Mouse (Mus musculus) midbrain, embryonic 14.5 days (tissue): ENCODE measurements around the gene Polr2l. TPM values are rescaled to one million over a fixed set of nuclear protein-coding genes. Genes with fewer than 3 reads are reported as not detected.
A peak's percentile ranks its signal among the peaks of the same experiment; 100 is the strongest.

Source experiments
- ATAC-seq: fragments of 200-750 bp; cut with Nextera tagmentation; 2 replicates; pipeline ENCODE4 v1.8.0; 2017; ENCODE audit warnings: moderate number of reproducible peaks, moderate library complexity; ENCODE audit not compliant: low FRiP score, low TSS enrichment
- DNase-seq: peaks from one replicate; pipeline ENCODE4 v3.0.0-alpha.2; 2015
- H3K27ac ChIP-seq: fragments of 300-500 bp; sonication (generic); replicated peaks from 2 replicates; pipeline ENCODE4 v1.5.1; 2014; ENCODE audit warnings: mild to moderate bottlenecking, low read depth, low read length, moderate library complexity
- H3K27me3 ChIP-seq: fragments of 300-500 bp; sonication (generic); 2 replicates; pipeline ENCODE4 v1.6.1; 2014; ENCODE audit warnings: low read length, control low read depth, mixed read lengths; ENCODE audit not compliant: control insufficient read depth, insufficient read depth
- H3K36me3 ChIP-seq: fragments of 300-500 bp; sonication (generic); 2 replicates; pipeline ENCODE4 v1.6.1; 2014; ENCODE audit warnings: low read length, control low read depth; ENCODE audit not compliant: control insufficient read depth, insufficient read depth
- H3K4me1 ChIP-seq: fragments of 300-500 bp; sonication (generic); 2 replicates; pipeline ENCODE4 v1.6.1; 2014; ENCODE audit warnings: mild to moderate bottlenecking, antibody characterized with exemption, low read length, control low read depth; ENCODE audit not compliant: control insufficient read depth, insufficient read depth
- H3K4me2 ChIP-seq: fragments of 300-500 bp; sonication (generic); 2 replicates; pipeline ENCODE4 v1.6.1; 2014; ENCODE audit warnings: mild to moderate bottlenecking, low read length, moderate library complexity
- H3K4me3 ChIP-seq: fragments of 300-500 bp; sonication (generic); replicated peaks from 2 replicates; pipeline ENCODE4 v1.5.1; 2014; ENCODE audit warnings: low read depth, low read length
- H3K9ac ChIP-seq: fragments of 300-500 bp; sonication (generic); replicated peaks from 2 replicates; pipeline ENCODE4 v1.6.1; 2014; ENCODE audit warnings: mild to moderate bottlenecking, low read length, moderate library complexity
- H3K9me3 ChIP-seq: fragments of 300-500 bp; sonication (generic); 2 replicates; pipeline ENCODE4 v1.6.1; 2016; ENCODE audit warnings: low read length, control low read depth, mixed read lengths; ENCODE audit not compliant: control insufficient read depth
- WGBS: fragments of 180-500 bp; shearing (Covaris S2); extraction: QIAGEN DNeasy Blood & Tissue Kit; methylation state at CpG from one replicate; pipeline ENCODE4 v1.1.7; 2014; 5-methylcytosine and 5-hydroxymethylcytosine counted together
- polyA plus RNA-seq: library from polyadenylated mRNA; unstranded; fragments of >200 nt; fragmentation: Nextera tagmentation; extraction: Ambion mirVana; gene quantifications from 2 replicates; pipeline ENCODE4 v1.2.1, GENCODE M21; 2014

Polr2l gene
- polyA plus RNA-seq = 75.1 and 93.3 TPM in 2 replicates

DNA sequence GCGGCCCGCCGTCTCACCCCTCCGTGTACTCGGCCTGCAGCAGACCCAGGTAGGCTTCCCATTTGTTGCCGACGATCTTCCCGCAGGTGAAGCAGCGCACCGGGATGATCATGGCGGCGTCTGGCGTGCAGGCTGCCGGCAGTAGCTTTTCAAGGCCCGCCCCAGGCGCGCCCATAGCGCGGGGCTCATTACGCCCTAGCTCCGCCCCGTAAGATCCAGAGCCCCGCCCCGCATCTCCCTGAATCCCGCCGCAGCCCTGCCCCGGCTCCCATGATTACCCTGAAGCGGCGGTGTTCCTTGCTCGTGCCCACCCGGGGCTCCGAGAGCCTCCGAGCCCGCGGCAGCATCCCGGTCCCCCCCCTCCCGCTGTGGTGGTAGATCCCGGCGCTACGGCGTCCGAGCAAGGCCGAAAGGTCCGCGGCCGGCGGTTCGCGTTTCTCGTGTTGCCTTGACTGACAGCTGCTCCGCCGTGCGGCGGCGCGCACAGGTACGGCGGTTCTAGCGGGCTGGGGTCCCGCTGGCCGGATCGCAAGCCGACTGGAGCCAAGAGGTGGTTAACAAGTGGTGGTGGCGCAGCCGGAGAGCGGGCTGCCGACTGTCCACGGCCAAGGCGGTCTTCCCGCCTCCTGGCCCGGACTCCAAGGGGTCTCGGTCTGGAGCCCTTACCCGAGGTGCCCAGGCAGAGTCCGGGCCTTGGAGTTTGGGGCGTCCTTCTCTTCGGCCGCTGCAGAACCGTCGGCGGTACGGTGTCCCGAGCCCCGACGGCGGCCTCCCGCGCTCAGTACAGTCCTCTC lies at the start of gene Polr2l, which contains the start of gene Tspan4:
Gene Polr2l, minus strand, starts transcription at position 122 of the 794 bp plus-strand sequence.
Gene Tspan4, plus strand, starts transcription at position 230 of the 794 bp plus-strand sequence.
- peaks cover 24% of the 10 kb centered on the region for H3K36me3 ChIP-seq
- DNase-seq (peak; percentile 93), ATAC-seq (peak; percentile 83)
- H3K27ac ChIP-seq = peak within 1 kb of the TSS; percentile 92
- peak within 1 kb of the TSS; percentile 70 for H3K4me3 ChIP-seq
- H3K4me1 ChIP-seq = peaks cover 13% of the 10 kb centered on the region
- H3K9ac ChIP-seq = peak within 1 kb of the TSS; percentile 89
- under 1% methylated on average over 87 of the region's 87 CpGs for WGBS
- peak within 1 kb of the TSS; percentile 93 for H3K4me2 ChIP-seq
- H3K27me3 ChIP-seq = peaks cover 10% of the 10 kb centered on the region
- H3K9me3 ChIP-seq = no peaks in the 10 kb centered on the region

- Histone ChIP-seq H3K4me3 (no peak overlapping the region), H3K9me3 (no peaks in the 10 kb centered on the region), H3K4me1 (no peaks in the 10 kb centered on the region), H3K4me2 (no peak overlapping the region), H3K27ac (no peak overlapping the region), H3K9ac (no peak overlapping the region), H3K36me3 (peaks cover 41% of the 10 kb centered on the region), H3K27me3 (no peaks in the 10 kb centered on the region)
- 92% methylated on average over 4 of the region's 4 CpGs for WGBS
- DNase-seq (no peak), ATAC-seq (no peak)
These were observed 49.3 kb upstream of the Polr2l start for GRCm38 (mm10) chr7:141524271-141524670.

DNA sequence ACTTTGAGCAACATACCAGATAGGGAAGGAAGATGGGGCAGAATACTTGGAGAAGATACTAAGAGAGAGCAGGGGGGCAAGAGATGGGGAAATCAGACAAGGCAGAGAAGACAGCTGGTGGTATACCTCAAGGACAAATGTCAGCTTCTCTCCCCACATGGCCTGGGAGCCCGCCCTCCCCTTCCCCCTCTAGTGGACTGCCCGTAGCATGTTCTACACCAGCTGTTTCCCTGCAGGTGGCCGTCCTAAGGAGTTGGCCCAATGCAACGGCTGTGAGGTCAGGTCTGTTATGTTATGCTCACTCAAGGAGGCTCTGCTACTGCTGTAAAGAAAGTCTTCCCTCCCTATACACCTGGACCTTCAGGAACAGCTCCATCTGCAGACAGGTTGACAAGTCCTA lies 48.1 kb upstream of the Polr2l start:
- no peaks in the 10 kb centered on the region for H3K9me3 ChIP-seq
- H3K36me3 ChIP-seq = peaks cover 35% of the 10 kb centered on the region
- H3K27me3 ChIP-seq = no peaks in the 10 kb centered on the region
- H3K4me1 ChIP-seq = no peaks in the 10 kb centered on the region
- no peak overlapping the region for H3K4me3 ChIP-seq
- WGBS = 38% methylated on average over 4 of the region's 4 CpGs
- ATAC-seq (no peak), DNase-seq (no peak)
- H3K4me2 ChIP-seq = no peak overlapping the region
- H3K9ac ChIP-seq = no peak overlapping the region
- H3K27ac ChIP-seq = no peak overlapping the region

DNA sequence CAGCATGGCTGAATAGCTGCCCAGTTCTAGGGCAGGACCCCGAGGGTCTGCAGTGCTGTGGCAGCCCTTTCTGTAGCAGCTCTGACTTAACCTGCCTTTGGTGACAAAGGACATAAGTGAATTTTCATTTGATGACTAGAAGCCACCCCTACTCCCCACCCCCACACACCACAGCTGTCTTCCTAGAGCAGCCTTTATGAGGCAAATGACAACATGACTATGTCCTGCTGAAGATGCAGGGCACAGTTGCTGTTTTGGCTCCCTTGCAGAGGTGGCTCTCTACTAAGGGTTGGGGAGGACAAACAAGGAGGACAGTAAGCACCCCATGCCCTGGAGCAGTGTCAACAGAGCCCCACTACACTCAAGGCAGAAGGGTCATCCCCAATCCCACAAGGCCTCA lies 44.9 kb upstream of the Polr2l start:
- Histone ChIP-seq H3K27ac (no peak overlapping the region), H3K9me3 (no peaks in the 10 kb centered on the region), H3K27me3 (no peaks in the 10 kb centered on the region), H3K4me1 (no peaks in the 10 kb centered on the region), H3K4me3 (no peak overlapping the region), H3K9ac (no peak overlapping the region), H3K4me2 (no peak overlapping the region), H3K36me3 (peaks cover 41% of the 10 kb centered on the region)
- ATAC-seq (no peak), DNase-seq (no peak)
- 74% methylated on average over 1 of the region's 1 CpGs for WGBS

- Histone ChIP-seq H3K4me3 (no peak overlapping the region), H3K36me3 (peaks cover 41% of the 10 kb centered on the region), H3K4me1 (no peaks in the 10 kb centered on the region), H3K27ac (no peak overlapping the region), H3K27me3 (no peaks in the 10 kb centered on the region), H3K9me3 (no peaks in the 10 kb centered on the region), H3K4me2 (no peak overlapping the region), H3K9ac (no peak overlapping the region)
- ATAC-seq = no peak
- DNase-seq = no peak
- 83% methylated on average over 3 of the region's 3 CpGs for WGBS
These were observed 44.0 kb upstream of the Polr2l start for GRCm38 (mm10) chr7:141518926-141519325.

DNA sequence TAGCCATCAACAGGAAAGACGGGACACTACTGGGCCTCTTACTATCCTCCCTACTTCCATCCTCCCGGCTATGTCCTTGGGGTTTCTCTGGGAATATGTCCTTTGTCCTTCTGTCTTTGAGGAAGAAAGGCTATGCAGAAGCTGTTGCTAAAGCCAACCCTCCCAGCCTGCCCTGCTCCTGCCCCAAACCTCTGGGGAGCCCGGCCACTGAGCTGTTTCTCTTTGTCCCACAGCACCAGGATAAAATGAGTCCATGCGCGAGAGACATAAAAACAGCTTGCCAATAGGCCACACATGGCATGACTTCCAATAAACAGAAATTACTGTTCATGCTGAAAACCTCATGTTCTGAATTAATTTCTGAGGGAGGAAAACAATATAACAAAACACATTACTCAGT lies 43.4 kb upstream of the Polr2l start:
- no peak overlapping the region for H3K27ac ChIP-seq

DNA sequence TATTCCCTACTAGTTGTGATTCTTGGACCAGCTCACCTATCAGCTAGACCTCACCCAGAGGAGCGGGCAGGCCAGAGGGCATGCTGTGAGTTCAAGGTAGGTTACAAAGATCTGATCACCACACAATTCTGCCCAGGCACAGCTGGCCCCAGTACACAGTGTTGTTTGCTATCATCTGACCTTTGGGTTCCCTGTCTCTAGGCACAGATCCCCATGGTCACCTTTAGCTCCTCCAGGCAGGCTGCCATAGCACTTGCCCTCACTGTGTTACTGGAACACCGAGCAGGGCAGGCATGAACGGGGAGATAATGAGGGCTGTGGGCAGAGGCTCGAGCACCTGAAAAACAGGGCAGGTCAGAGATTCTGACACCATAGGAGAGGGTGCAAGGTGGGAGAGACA lies 42.7 kb upstream of the Polr2l start:
- Histone ChIP-seq H3K4me1 (no peaks in the 10 kb centered on the region), H3K9ac (no peak overlapping the region), H3K27ac (no peak overlapping the region), H3K9me3 (no peaks in the 10 kb centered on the region), H3K4me2 (no peak overlapping the region), H3K27me3 (no peaks in the 10 kb centered on the region), H3K4me3 (no peak overlapping the region), H3K36me3 (peaks cover 49% of the 10 kb centered on the region)
- ATAC-seq = no peak
- DNase-seq = no peak
- WGBS = 93% methylated on average over 4 of the region's 4 CpGs

More for the DNA sequence above, 43.4 kb upstream of the Polr2l start:
- no peaks in the 10 kb centered on the region for H3K4me1 ChIP-seq
- 84% methylated on average over 5 of the region's 5 CpGs for WGBS
- no peak overlapping the region for H3K9ac ChIP-seq
- no peak for DNase-seq
- H3K4me3 ChIP-seq = no peak overlapping the region
- ATAC-seq = no peak
- H3K4me2 ChIP-seq = no peak overlapping the region
- no peaks in the 10 kb centered on the region for H3K27me3 ChIP-seq
- no peaks in the 10 kb centered on the region for H3K9me3 ChIP-seq
- peaks cover 48% of the 10 kb centered on the region for H3K36me3 ChIP-seq

- H3K27me3 ChIP-seq = no peaks in the 10 kb centered on the region
- no peak overlapping the region for H3K27ac ChIP-seq
- ATAC-seq = no peak
- no peak overlapping the region for H3K9ac ChIP-seq
- peaks cover 40% of the 10 kb centered on the region for H3K36me3 ChIP-seq
- no peaks in the 10 kb centered on the region for H3K4me1 ChIP-seq
- no peak for DNase-seq
- 69% methylated on average over 8 of the region's 8 CpGs for WGBS
- no peak overlapping the region for H3K4me2 ChIP-seq
- no peaks in the 10 kb centered on the region for H3K9me3 ChIP-seq
- no peak overlapping the region for H3K4me3 ChIP-seq
These were observed 35.8 kb upstream of the Polr2l start for GRCm38 (mm10) chr7:141510681-141511191.

DNA sequence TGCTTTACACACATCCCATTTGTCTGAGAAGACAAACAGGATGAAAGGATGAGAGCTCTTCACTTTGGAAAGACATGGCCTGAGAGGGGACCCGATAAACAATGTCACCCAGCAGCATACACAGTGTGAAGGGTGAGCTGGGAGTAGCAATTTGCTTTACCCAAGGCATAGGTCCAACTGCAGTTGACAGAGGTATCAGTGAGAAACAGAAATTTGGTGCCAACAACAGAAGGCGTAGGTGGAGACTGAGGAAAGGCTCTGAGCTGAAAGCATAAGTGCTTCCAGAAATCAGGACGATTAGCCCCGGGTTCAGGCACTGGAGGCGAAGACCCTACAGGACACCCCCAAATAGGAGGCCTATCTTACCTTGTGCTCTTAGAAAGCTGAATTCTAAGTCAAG lies 35.3 kb upstream of the Polr2l start:
- H3K9me3 ChIP-seq = no peaks in the 10 kb centered on the region
- no peak overlapping the region for H3K4me2 ChIP-seq
- ATAC-seq = no peak
- no peak overlapping the region for H3K9ac ChIP-seq
- H3K4me3 ChIP-seq = no peak overlapping the region
- DNase-seq = no peak
- H3K27ac ChIP-seq = no peak overlapping the region
- WGBS = 93% methylated on average over 5 of the region's 5 CpGs
- H3K27me3 ChIP-seq = no peaks in the 10 kb centered on the region
- H3K4me1 ChIP-seq = no peaks in the 10 kb centered on the region
- peaks cover 35% of the 10 kb centered on the region for H3K36me3 ChIP-seq
